Mouse (Mus musculus): ENCODE measurements around the gene Ttc8. TPM values are rescaled to one million over a fixed set of nuclear protein-coding genes. Genes with fewer than 3 reads are reported as not detected.

Ttc8 gene
- polyA plus RNA-seq, 1 experiment from 2014 or later, result 32.8 TPM

GRCm38 (mm10) chr12:98974157-98974804 lies 53.9 kb downstream of the Ttc8 start:
- no peak overlapping the region for H3K27ac ChIP-seq (replicated peaks)
- H3K4me3 ChIP-seq (replicated peaks), result no peak overlapping the region
- no peaks in the 10 kb centered on the region for H3K4me1 ChIP-seq
- H3K27me3 ChIP-seq, result no peaks in the 10 kb centered on the region
- no peak overlapping the region for H3K9ac ChIP-seq
- no peak for ATAC-seq (ENCODE audit: insufficient number of reproducible peaks, low FRiP score, low TSS enrichment, low read depth)
- H3K9me3 ChIP-seq (replicated peaks), result no peaks in the 10 kb centered on the region
- 77% methylated on average over 12 of the region's 12 CpGs for WGBS
- H3K36me3 ChIP-seq, result peaks cover 18% of the 10 kb centered on the region; the same call in 1 of the 2 replicates
- H3K4me2 ChIP-seq (replicated peaks), result no peak overlapping the region

GRCm38 (mm10) chr12:98981081-98981480 lies 60.7 kb downstream of the Ttc8 start:
- no peak overlapping the region for H3K27ac ChIP-seq (replicated peaks)
- H3K27me3 ChIP-seq, result no peaks in the 10 kb centered on the region
- H3K4me3 ChIP-seq (replicated peaks), result no peak overlapping the region
- no peak overlapping the region for H3K4me2 ChIP-seq (replicated peaks)
- H3K36me3 ChIP-seq, result peaks cover 29% of the 10 kb centered on the region; the same call in 1 of the 2 replicates
- no peaks in the 10 kb centered on the region for H3K9me3 ChIP-seq (replicated peaks)
- ATAC-seq (ENCODE audit: insufficient number of reproducible peaks, low FRiP score, low TSS enrichment, low read depth), result no peak
- no peaks in the 10 kb centered on the region for H3K4me1 ChIP-seq
- H3K9ac ChIP-seq, result no peak overlapping the region
- WGBS, result 89% methylated on average over 3 of the region's 3 CpGs

- no peaks in the 10 kb centered on the region for H3K4me1 ChIP-seq
- no peak overlapping the region for H3K9ac ChIP-seq
- no peaks in the 10 kb centered on the region for H3K27me3 ChIP-seq
- WGBS, result 92% methylated on average over 2 of the region's 2 CpGs
- H3K27ac ChIP-seq (replicated peaks), result no peak overlapping the region
- no peak overlapping the region for H3K4me3 ChIP-seq (replicated peaks)
- H3K4me2 ChIP-seq (replicated peaks), result no peak overlapping the region
- no peaks in the 10 kb centered on the region for H3K9me3 ChIP-seq (replicated peaks)
- no peak for ATAC-seq (ENCODE audit: insufficient number of reproducible peaks, low FRiP score, low TSS enrichment, low read depth)
- peaks cover 10% of the 10 kb centered on the region; the same call in 1 of the 2 replicates for H3K36me3 ChIP-seq
Observed at GRCm38 (mm10) chr12:98984785-98985184, 64.4 kb downstream of the Ttc8 start.

- ATAC-seq (ENCODE audit: insufficient number of reproducible peaks, low FRiP score, low TSS enrichment, low read depth), result no peak
- 66% methylated on average over 2 of the region's 2 CpGs for WGBS
- H3K4me1 ChIP-seq, result no peaks in the 10 kb centered on the region
Observed at GRCm38 (mm10) chr12:98991076-98991829, 70.9 kb downstream of the Ttc8 start.

GRCm38 (mm10) chr12:98991830-98992216 lies 71.4 kb downstream of the Ttc8 start:
- no peak overlapping the region for H3K9ac ChIP-seq
- H3K36me3 ChIP-seq, result no peaks in the 10 kb centered on the region
- H3K27ac ChIP-seq (replicated peaks), result no peak overlapping the region
- H3K27me3 ChIP-seq, result no peaks in the 10 kb centered on the region
- no peaks in the 10 kb centered on the region for H3K4me1 ChIP-seq
- H3K9me3 ChIP-seq (replicated peaks), result no peaks in the 10 kb centered on the region
- ATAC-seq (ENCODE audit: insufficient number of reproducible peaks, low FRiP score, low TSS enrichment, low read depth), result no peak
- WGBS, result 72% methylated on average over 3 of the region's 3 CpGs
- H3K4me3 ChIP-seq (replicated peaks), result no peak overlapping the region
- no peak overlapping the region for H3K4me2 ChIP-seq (replicated peaks)

More at GRCm38 (mm10) chr12:98991076-98991829, 70.9 kb downstream of the Ttc8 start:
- Histone ChIP-seq H3K4me3 (replicated peaks) (no peak overlapping the region), H3K4me2 (replicated peaks) (no peak overlapping the region), H3K9me3 (replicated peaks) (no peaks in the 10 kb centered on the region), H3K36me3 (no peaks in the 10 kb centered on the region), H3K27ac (replicated peaks) (no peak overlapping the region), H3K27me3 (no peaks in the 10 kb centered on the region), H3K9ac (no peak overlapping the region)

GRCm38 (mm10) chr12:98993736-98994135 lies 73.4 kb downstream of the Ttc8 start:
- 74% methylated on average over 2 of the region's 2 CpGs for WGBS
- no peak for ATAC-seq (ENCODE audit: insufficient number of reproducible peaks, low FRiP score, low TSS enrichment, low read depth)
- H3K4me2 ChIP-seq (replicated peaks), result no peak overlapping the region
- no peak overlapping the region for H3K9ac ChIP-seq
- H3K36me3 ChIP-seq, result no peaks in the 10 kb centered on the region
- no peaks in the 10 kb centered on the region for H3K27me3 ChIP-seq
- H3K4me3 ChIP-seq (replicated peaks), result no peak overlapping the region
- no peaks in the 10 kb centered on the region for H3K9me3 ChIP-seq (replicated peaks)
- H3K27ac ChIP-seq (replicated peaks), result no peak overlapping the region
- H3K4me1 ChIP-seq, result no peaks in the 10 kb centered on the region

- no peak overlapping the region for H3K9ac ChIP-seq
- no peak for ATAC-seq (ENCODE audit: insufficient number of reproducible peaks, low FRiP score, low TSS enrichment, low read depth)
- 64% methylated on average over 3 of the region's 3 CpGs for WGBS
Observed at GRCm38 (mm10) chr12:98994366-98994765, 74.0 kb downstream of the Ttc8 start.

GRCm38 (mm10) chr12:98995881-98996280 lies 75.5 kb downstream of the Ttc8 start:
- Histone ChIP-seq H3K4me3 (replicated peaks) (no peak overlapping the region), H3K9ac (no peak overlapping the region), H3K36me3 (no peaks in the 10 kb centered on the region), H3K4me1 (no peaks in the 10 kb centered on the region), H3K27ac (replicated peaks) (no peak overlapping the region), H3K27me3 (no peaks in the 10 kb centered on the region), H3K4me2 (replicated peaks) (no peak overlapping the region), H3K9me3 (replicated peaks) (no peaks in the 10 kb centered on the region)
- ATAC-seq (ENCODE audit: insufficient number of reproducible peaks, low FRiP score, low TSS enrichment, low read depth), result no peak
- 78% methylated on average over 1 of the region's 1 CpGs for WGBS

More at GRCm38 (mm10) chr12:98994366-98994765, 74.0 kb downstream of the Ttc8 start:
- no peak overlapping the region for H3K4me2 ChIP-seq (replicated peaks)
- H3K36me3 ChIP-seq, result no peaks in the 10 kb centered on the region
- H3K9me3 ChIP-seq (replicated peaks), result no peaks in the 10 kb centered on the region
- H3K27me3 ChIP-seq, result no peaks in the 10 kb centered on the region
- H3K4me3 ChIP-seq (replicated peaks), result no peak overlapping the region
- H3K4me1 ChIP-seq, result no peaks in the 10 kb centered on the region
- no peak overlapping the region for H3K27ac ChIP-seq (replicated peaks)

- Histone ChIP-seq H3K9me3 (replicated peaks) (no peaks in the 10 kb centered on the region), H3K27me3 (no peaks in the 10 kb centered on the region), H3K4me3 (replicated peaks) (no peak overlapping the region), H3K36me3 (no peaks in the 10 kb centered on the region), H3K4me2 (replicated peaks) (no peak overlapping the region), H3K27ac (replicated peaks) (no peak overlapping the region), H3K4me1 (no peaks in the 10 kb centered on the region), H3K9ac (no peak overlapping the region)
- no peak for ATAC-seq (ENCODE audit: insufficient number of reproducible peaks, low FRiP score, low TSS enrichment, low read depth)
- WGBS, result 24% methylated on average over 6 of the region's 6 CpGs
Observed at GRCm38 (mm10) chr12:98996581-98996988, 76.2 kb downstream of the Ttc8 start.

- H3K4me2 ChIP-seq (replicated peaks), result no peak overlapping the region
- no peak overlapping the region for H3K9ac ChIP-seq
- no peaks in the 10 kb centered on the region for H3K9me3 ChIP-seq (replicated peaks)
- WGBS, result 72% methylated on average over 5 of the region's 5 CpGs
- H3K4me3 ChIP-seq (replicated peaks), result no peak overlapping the region
- ATAC-seq (ENCODE audit: insufficient number of reproducible peaks, low FRiP score, low TSS enrichment, low read depth), result no peak
- H3K4me1 ChIP-seq, result no peaks in the 10 kb centered on the region
- H3K27ac ChIP-seq (replicated peaks), result no peak overlapping the region
- H3K36me3 ChIP-seq, result no peaks in the 10 kb centered on the region
- H3K27me3 ChIP-seq, result no peaks in the 10 kb centered on the region
Observed at GRCm38 (mm10) chr12:98997046-98997445, 76.7 kb downstream of the Ttc8 start.

GRCm38 (mm10) chr12:98998662-98999428 lies 78.5 kb downstream of the Ttc8 start:
- Histone ChIP-seq H3K36me3 (no peaks in the 10 kb centered on the region), H3K4me2 (replicated peaks) (no peak overlapping the region), H3K9me3 (replicated peaks) (no peaks in the 10 kb centered on the region), H3K4me3 (replicated peaks) (no peak overlapping the region), H3K4me1 (no peaks in the 10 kb centered on the region), H3K9ac (no peak overlapping the region), H3K27me3 (no peaks in the 10 kb centered on the region), H3K27ac (replicated peaks) (no peak overlapping the region)
- ATAC-seq (ENCODE audit: insufficient number of reproducible peaks, low FRiP score, low TSS enrichment, low read depth), result no peak
- WGBS, result 80% methylated on average over 10 of the region's 10 CpGs

All from embryonic facial prominence, embryonic 15.5 days (tissue).